Mouse (Mus musculus): ENCODE measurements around the gene Slc39a11. TPM values are rescaled to one million over a fixed set of nuclear protein-coding genes. Genes with fewer than 3 reads are reported as not detected.
A peak's percentile ranks its signal among the peaks of the same experiment; 100 is the strongest.

Gene Slc39a11
- polyA plus RNA-seq, 2 experiments = 5.1 to 10.2 TPM

DNA sequence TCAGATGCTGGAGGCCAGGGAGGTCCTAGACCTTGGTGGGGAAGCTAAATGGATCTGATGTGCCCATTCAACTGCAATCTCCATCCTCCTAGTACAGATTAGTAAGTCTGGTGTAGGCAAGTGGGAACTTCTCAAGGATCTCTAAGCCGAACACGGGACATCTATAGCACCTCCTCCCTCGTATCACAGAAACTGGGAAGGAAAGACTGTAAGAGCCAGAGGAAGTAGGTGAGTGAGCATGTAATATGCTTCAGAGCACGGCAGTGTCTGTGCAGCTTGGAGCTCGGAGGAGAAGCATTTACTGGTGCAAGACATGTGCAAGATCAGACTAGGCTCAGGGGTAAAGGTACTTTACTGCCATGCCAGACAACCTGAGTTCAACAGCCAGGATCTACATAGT, 19.0 kb upstream of the Slc39a11 start:
- H3K9me3 ChIP-seq (ENCODE audit: control insufficient read depth, low read length) = no peaks in the 10 kb centered on the region
- H3K4me2 ChIP-seq (ENCODE audit: low read depth) = no peak overlapping the region
- no peaks in the 10 kb centered on the region for H3K27me3 ChIP-seq (ENCODE audit: control insufficient read depth, insufficient read depth, low read length)
- peaks cover 26 to 33% of the 10 kb centered on the region in 2 experiments for H3K4me1 ChIP-seq (replicated peaks; ENCODE audit: control insufficient read depth in 2 of 2, insufficient read depth in 2 of 2, low read length in 1 of 2)
- ATAC-seq (ENCODE audit: insufficient read depth) (no peak), DNase-seq (ENCODE audit: low read depth in 3 of 3, low spot score in 3 of 3) (no peak)
- no peak for TF ChIP-seq EP300 (IDR thresholded peaks at IDR 0.05; ENCODE audit: low read depth)
- TF ChIP-seq CTCF (IDR thresholded peaks at IDR 0.05; ENCODE audit: low read depth) = no peak
- no peak overlapping the region for H3K4me3 ChIP-seq (ENCODE audit: insufficient read depth in 1 of 2, low read depth in 2 of 2, low read length in 2 of 2)
- H3K27ac ChIP-seq = no peak overlapping the region
- 79% methylated on average over 5 of the region's 5 CpGs for WGBS (ENCODE audit: insufficient replicate concordance)
- no peak overlapping the region; the same call in 1 of the 2 replicates for H3K9ac ChIP-seq (replicated peaks)
- H3K36me3 ChIP-seq (replicated peaks; ENCODE audit: control insufficient read depth, insufficient read depth, low read depth) = peaks cover 84% of the 10 kb centered on the region

DNA sequence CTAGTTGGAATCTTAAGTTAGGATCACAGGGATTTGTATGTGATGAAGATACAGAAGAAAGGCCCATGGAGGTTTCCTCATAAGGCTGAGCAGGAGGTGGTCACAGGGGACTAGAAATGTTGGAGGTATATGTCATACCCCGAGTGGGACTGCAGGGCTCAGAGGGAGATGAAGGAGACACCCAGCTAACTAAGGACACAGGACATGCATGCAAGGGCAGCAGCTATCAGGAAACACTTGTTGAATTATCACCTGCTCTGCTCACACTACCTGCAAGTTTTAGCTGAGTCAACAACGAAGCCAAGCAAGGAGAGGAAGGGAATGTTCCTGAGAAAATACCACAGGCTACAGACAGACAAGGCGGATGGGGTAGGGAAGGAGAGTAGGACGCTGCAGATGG, 17.8 kb upstream of the Slc39a11 start:
- Histone ChIP-seq H3K4me3 (ENCODE audit: insufficient read depth in 1 of 2, low read depth in 2 of 2, low read length in 2 of 2) (no peak overlapping the region), H3K36me3 (replicated peaks; ENCODE audit: control insufficient read depth, insufficient read depth, low read depth) (peaks cover 84% of the 10 kb centered on the region), H3K27me3 (ENCODE audit: control insufficient read depth, insufficient read depth, low read length) (no peaks in the 10 kb centered on the region), H3K4me1 (replicated peaks; ENCODE audit: control insufficient read depth in 2 of 2, insufficient read depth in 2 of 2, low read length in 1 of 2) (peaks cover 26 to 33% of the 10 kb centered on the region in 2 experiments), H3K4me2 (ENCODE audit: low read depth) (no peak overlapping the region), H3K9me3 (ENCODE audit: control insufficient read depth, low read length) (no peaks in the 10 kb centered on the region), H3K9ac (replicated peaks) (no peak overlapping the region), H3K27ac (peak overlapping the region; percentile 40)
- WGBS (ENCODE audit: insufficient replicate concordance) = 59% methylated on average over 4 of the region's 4 CpGs
- DNase-seq (ENCODE audit: low read depth in 3 of 3, low spot score in 3 of 3) (no peak), ATAC-seq (ENCODE audit: insufficient read depth) (no peak)
- TF ChIP-seq CTCF (IDR thresholded peaks at IDR 0.05; ENCODE audit: low read depth) (no peak), EP300 (IDR thresholded peaks at IDR 0.05; ENCODE audit: low read depth) (no peak)

DNA sequence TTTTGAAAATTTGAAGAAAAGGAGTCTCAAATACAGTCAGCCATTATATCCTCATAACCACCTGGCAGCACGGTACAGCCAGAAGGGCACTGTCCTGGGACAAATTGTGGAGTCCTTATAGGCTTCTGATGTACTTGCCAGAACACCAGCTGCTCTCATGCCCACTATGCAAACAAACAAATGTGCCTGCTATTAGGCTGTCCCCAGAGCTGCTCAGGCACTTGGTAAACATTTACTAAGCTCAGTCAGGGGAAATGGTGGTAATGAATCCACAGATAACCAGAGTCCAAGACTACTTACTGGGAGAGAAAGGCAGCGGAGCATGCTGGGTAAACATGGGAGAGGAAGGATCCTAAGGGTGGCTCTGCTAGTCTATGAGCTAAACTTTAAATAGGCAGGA, 17.2 kb upstream of the Slc39a11 start:
- no peaks in the 10 kb centered on the region for H3K9me3 ChIP-seq (ENCODE audit: control insufficient read depth, low read length)
- no peak overlapping the region; the same call in 1 of the 2 replicates for H3K9ac ChIP-seq (replicated peaks)
- ATAC-seq (ENCODE audit: insufficient read depth) (0 out of 2 replicates have a peak, but pooled peaks have one; percentile 11), DNase-seq (ENCODE audit: low read depth in 3 of 3, low spot score in 3 of 3) (no peak)
- peak overlapping the region; percentile 48 for H3K4me2 ChIP-seq (ENCODE audit: low read depth)
- H3K27me3 ChIP-seq (ENCODE audit: control insufficient read depth, insufficient read depth, low read length) = no peaks in the 10 kb centered on the region
- TF ChIP-seq EP300 (IDR thresholded peaks at IDR 0.05; ENCODE audit: low read depth) (no peak), CTCF (IDR thresholded peaks at IDR 0.05; ENCODE audit: low read depth) (no peak)
- no peak overlapping the region for H3K4me3 ChIP-seq (ENCODE audit: insufficient read depth in 1 of 2, low read depth in 2 of 2, low read length in 2 of 2)
- H3K4me1 ChIP-seq (replicated peaks; ENCODE audit: control insufficient read depth in 2 of 2, insufficient read depth in 2 of 2, low read length in 1 of 2) = peaks cover 26 to 33% of the 10 kb centered on the region in 2 experiments
- WGBS (ENCODE audit: insufficient replicate concordance) = 71% methylated on average over 2 of the region's 2 CpGs
- H3K36me3 ChIP-seq (replicated peaks; ENCODE audit: control insufficient read depth, insufficient read depth, low read depth) = peaks cover 84% of the 10 kb centered on the region
- H3K27ac ChIP-seq = peak overlapping the region; percentile 40

DNA sequence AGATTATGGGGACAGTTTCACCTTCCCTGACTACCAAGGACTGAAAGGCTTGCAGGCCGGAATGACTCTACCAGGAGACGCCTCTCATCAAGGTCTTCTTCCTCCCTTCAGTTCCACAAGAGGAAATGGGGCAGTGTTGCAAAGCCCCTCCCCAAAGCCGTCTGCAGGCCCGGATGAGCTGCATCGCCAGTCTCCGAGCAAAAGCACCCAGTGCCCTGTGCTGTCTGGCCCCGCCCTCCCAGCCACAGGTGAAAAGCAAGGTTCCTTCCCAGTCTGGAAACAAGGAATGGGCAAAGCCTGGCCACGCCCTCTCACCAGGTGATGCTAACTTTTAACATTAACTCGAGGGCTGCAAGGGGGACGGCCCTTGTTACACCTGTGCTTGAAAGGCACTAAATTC, 16.8 kb upstream of the Slc39a11 start:
- H3K4me1 ChIP-seq (replicated peaks; ENCODE audit: control insufficient read depth in 2 of 2, insufficient read depth in 2 of 2, low read length in 1 of 2) = peaks cover 26 to 33% of the 10 kb centered on the region in 2 experiments
- H3K27ac ChIP-seq = peak overlapping the region; percentile 40
- H3K36me3 ChIP-seq (replicated peaks; ENCODE audit: control insufficient read depth, insufficient read depth, low read depth) = peaks cover 85% of the 10 kb centered on the region
- WGBS (ENCODE audit: insufficient replicate concordance) = 28% methylated on average over 10 of the region's 10 CpGs
- ATAC-seq (ENCODE audit: insufficient read depth) = peak; percentile 56; the same call in 1 of the 2 replicates
- DNase-seq (ENCODE audit: low read depth in 3 of 3, low spot score in 3 of 3) = no peak
- TF ChIP-seq EP300 (IDR thresholded peaks at IDR 0.05; ENCODE audit: low read depth) = no peak
- TF ChIP-seq CTCF (IDR thresholded peaks at IDR 0.05; ENCODE audit: low read depth) = no peak
- no peaks in the 10 kb centered on the region for H3K27me3 ChIP-seq (ENCODE audit: control insufficient read depth, insufficient read depth, low read length)
- no peaks in the 10 kb centered on the region for H3K9me3 ChIP-seq (ENCODE audit: control insufficient read depth, low read length)
- H3K4me3 ChIP-seq (ENCODE audit: insufficient read depth in 1 of 2, low read depth in 2 of 2, low read length in 2 of 2) = peak overlapping the region in 1 of 2 experiments; percentile 20; a peak in 1 of 4 replicates
- peak overlapping the region; percentile 48 for H3K4me2 ChIP-seq (ENCODE audit: low read depth)
- peak overlapping the region; percentile 7 for H3K9ac ChIP-seq (replicated peaks)

DNA sequence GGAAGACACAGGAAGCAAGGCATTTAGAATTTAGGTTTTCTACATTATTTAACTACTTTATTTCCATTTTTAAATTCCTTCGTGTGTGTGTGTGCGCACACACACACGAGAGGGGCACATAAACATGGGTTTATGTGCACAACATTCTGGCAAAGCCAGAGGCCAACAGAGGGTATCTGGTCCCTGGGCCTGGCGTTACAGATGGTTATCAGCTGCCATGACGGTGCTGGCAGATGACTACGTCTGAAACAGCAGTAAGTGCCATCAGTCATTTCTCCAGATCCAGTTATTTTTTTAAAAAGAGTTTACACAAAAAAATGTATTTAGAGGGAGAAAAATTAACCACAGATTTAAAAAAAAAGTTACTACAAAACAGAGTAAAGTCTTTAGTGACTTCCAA, 16.3 kb upstream of the Slc39a11 start:
- DNase-seq (ENCODE audit: low read depth in 3 of 3, low spot score in 3 of 3) (no peak), ATAC-seq (ENCODE audit: insufficient read depth) (peak; percentile 67)
- peaks cover 26 to 33% of the 10 kb centered on the region in 2 experiments for H3K4me1 ChIP-seq (replicated peaks; ENCODE audit: control insufficient read depth in 2 of 2, insufficient read depth in 2 of 2, low read length in 1 of 2)
- peak overlapping the region; percentile 48 for H3K4me2 ChIP-seq (ENCODE audit: low read depth)
- H3K27ac ChIP-seq = peak overlapping the region; percentile 40
- H3K4me3 ChIP-seq (ENCODE audit: insufficient read depth in 1 of 2, low read depth in 2 of 2, low read length in 2 of 2) = no peak overlapping the region
- peaks cover 85% of the 10 kb centered on the region for H3K36me3 ChIP-seq (replicated peaks; ENCODE audit: control insufficient read depth, insufficient read depth, low read depth)
- 33% methylated on average over 6 of the region's 6 CpGs for WGBS (ENCODE audit: insufficient replicate concordance)
- H3K9ac ChIP-seq (replicated peaks) = peak overlapping the region; percentile 7; the same call in 1 of the 2 replicates
- H3K27me3 ChIP-seq (ENCODE audit: control insufficient read depth, insufficient read depth, low read length) = no peaks in the 10 kb centered on the region
- TF ChIP-seq EP300 (IDR thresholded peaks at IDR 0.05; ENCODE audit: low read depth) (no peak), CTCF (IDR thresholded peaks at IDR 0.05; ENCODE audit: low read depth) (no peak)
- no peaks in the 10 kb centered on the region for H3K9me3 ChIP-seq (ENCODE audit: control insufficient read depth, low read length)
